Mouse (Mus musculus): ENCODE measurements around the gene Slc25a3. TPM values are rescaled to one million over a fixed set of nuclear protein-coding genes. Genes with fewer than 3 reads are reported as not detected.

The Slc25a3 gene
- polyA plus RNA-seq, 1 experiment: 832 TPM

DNA sequence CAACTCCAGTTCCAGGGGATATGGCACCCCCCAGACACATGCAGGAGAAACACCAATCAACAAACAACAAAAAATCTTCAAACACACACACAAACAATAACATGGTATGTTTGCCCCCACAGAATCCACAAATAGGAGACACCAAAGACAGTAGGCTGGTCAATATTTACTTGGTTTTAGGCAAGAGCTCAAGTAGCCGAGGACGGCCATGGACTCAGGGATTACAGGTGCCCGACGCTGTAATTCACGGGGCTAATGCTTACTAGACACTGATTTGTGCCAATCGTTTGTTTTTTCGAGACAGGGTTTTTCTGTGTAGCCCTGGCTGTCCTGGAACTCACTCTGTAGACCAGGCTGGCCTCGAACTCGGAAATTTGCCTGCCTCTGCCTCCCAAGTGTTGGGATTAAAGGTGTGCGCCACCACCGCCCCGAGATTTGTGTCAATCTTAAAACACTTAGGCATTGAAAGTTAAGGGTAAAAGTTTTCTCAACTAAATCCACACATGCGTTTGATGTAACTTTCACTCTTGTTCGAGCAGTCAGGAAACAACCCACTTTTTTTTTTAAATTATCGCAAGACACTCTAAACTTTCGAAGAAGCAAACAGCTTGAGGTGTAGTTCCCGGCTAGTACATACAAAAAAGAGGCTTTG lies 45.7 kb upstream of the Slc25a3 start:
- Histone ChIP-seq H3K27me3 (replicated peaks; ENCODE audit: control insufficient read depth, insufficient read depth, low read length) (no peaks in the 10 kb centered on the region), H3K4me3 (ENCODE audit: insufficient read depth, low read depth, low read length) (no peak overlapping the region), H3K27ac (ENCODE audit: insufficient read depth, low read depth, low read length) (no peak overlapping the region), H3K4me1 (ENCODE audit: control insufficient read depth, insufficient read depth, low read length) (peaks cover 7% of the 10 kb centered on the region; the same call in 1 of the 2 replicates), H3K36me3 (ENCODE audit: control insufficient read depth, insufficient read depth, low read length) (peaks cover under 1% of the 10 kb centered on the region; the same call in 1 of the 2 replicates)
- WGBS: 18% methylated on average over 17 of the region's 17 CpGs
- TF ChIP-seq CTCF (conservative IDR thresholded peaks at IDR 0.05; ENCODE audit: insufficient read depth, insufficient read length, low read depth, low read length) (no peak), POLR2A (IDR thresholded peaks at IDR 0.05; ENCODE audit: low read depth, low read length) (no peak)
- DNase-seq: no peak

DNA sequence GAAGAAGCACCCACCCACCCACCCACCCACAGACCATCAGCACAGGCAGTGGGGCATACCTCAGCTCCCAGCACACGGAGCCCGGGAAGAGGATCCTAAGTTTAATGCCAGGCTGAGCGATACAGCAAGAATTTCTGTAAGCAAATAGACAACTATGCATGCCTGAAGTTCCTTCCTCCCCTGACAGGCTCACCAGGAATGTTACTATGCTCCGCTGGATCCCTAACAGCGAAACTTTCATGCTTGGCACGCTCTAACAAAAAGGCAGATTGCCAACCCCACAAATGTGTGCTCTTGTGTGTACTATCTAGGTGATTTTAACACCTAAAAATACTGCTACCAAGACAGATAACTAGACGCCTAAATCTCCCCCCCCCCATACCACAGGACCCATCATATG lies 43.5 kb upstream of the Slc25a3 start:
- DNase-seq: peak; percentile 52
- H3K4me3 ChIP-seq (ENCODE audit: insufficient read depth, low read depth, low read length): no peak overlapping the region
- 0 out of 2 replicates have a peak overlapping the region, but pooled peaks have one; percentile 6 for H3K27ac ChIP-seq (ENCODE audit: insufficient read depth, low read depth, low read length)

GRCm38 (mm10) chr10:91166890-91167289 lies 43.0 kb upstream of the Slc25a3 start:
- TF ChIP-seq POLR2A (IDR thresholded peaks at IDR 0.05; ENCODE audit: low read depth, low read length) (no peak), CTCF (conservative IDR thresholded peaks at IDR 0.05; ENCODE audit: insufficient read depth, insufficient read length, low read depth, low read length) (peak; percentile 57)
- Histone ChIP-seq H3K27ac (ENCODE audit: insufficient read depth, low read depth, low read length) (no peak overlapping the region), H3K4me1 (ENCODE audit: control insufficient read depth, insufficient read depth, low read length) (peaks cover 7% of the 10 kb centered on the region; the same call in 1 of the 2 replicates), H3K4me3 (ENCODE audit: insufficient read depth, low read depth, low read length) (no peak overlapping the region), H3K27me3 (replicated peaks; ENCODE audit: control insufficient read depth, insufficient read depth, low read length) (no peaks in the 10 kb centered on the region), H3K36me3 (ENCODE audit: control insufficient read depth, insufficient read depth, low read length) (peaks cover 4% of the 10 kb centered on the region)
- WGBS: 19% methylated on average over 5 of the region's 5 CpGs
- DNase-seq: peak; percentile 75

More for the DNA sequence above, 43.5 kb upstream of the Slc25a3 start:
- no peak for TF ChIP-seq CTCF (conservative IDR thresholded peaks at IDR 0.05; ENCODE audit: insufficient read depth, insufficient read length, low read depth, low read length)
- TF ChIP-seq POLR2A (IDR thresholded peaks at IDR 0.05; ENCODE audit: low read depth, low read length): no peak
- WGBS: 11% methylated on average over 7 of the region's 7 CpGs
- H3K4me1 ChIP-seq (ENCODE audit: control insufficient read depth, insufficient read depth, low read length): peaks cover 7% of the 10 kb centered on the region; the same call in 1 of the 2 replicates
- no peaks in the 10 kb centered on the region for H3K27me3 ChIP-seq (replicated peaks; ENCODE audit: control insufficient read depth, insufficient read depth, low read length)
- H3K36me3 ChIP-seq (ENCODE audit: control insufficient read depth, insufficient read depth, low read length): peaks cover 4% of the 10 kb centered on the region

GRCm38 (mm10) chr10:91165850-91166249 lies 42.0 kb upstream of the Slc25a3 start:
- no peak for TF ChIP-seq CTCF (conservative IDR thresholded peaks at IDR 0.05; ENCODE audit: insufficient read depth, insufficient read length, low read depth, low read length)
- H3K36me3 ChIP-seq (ENCODE audit: control insufficient read depth, insufficient read depth, low read length): peaks cover 4% of the 10 kb centered on the region

GRCm38 (mm10) chr10:91164491-91164890 lies 40.6 kb upstream of the Slc25a3 start:
- Histone ChIP-seq H3K27me3 (replicated peaks; ENCODE audit: control insufficient read depth, insufficient read depth, low read length) (no peaks in the 10 kb centered on the region), H3K27ac (ENCODE audit: insufficient read depth, low read depth, low read length) (no peak overlapping the region), H3K4me3 (ENCODE audit: insufficient read depth, low read depth, low read length) (no peak overlapping the region), H3K4me1 (ENCODE audit: control insufficient read depth, insufficient read depth, low read length) (peaks cover 6% of the 10 kb centered on the region), H3K36me3 (ENCODE audit: control insufficient read depth, insufficient read depth, low read length) (peaks cover 6% of the 10 kb centered on the region)
- 62% methylated on average over 3 of the region's 3 CpGs for WGBS
- DNase-seq: no peak
- TF ChIP-seq POLR2A (IDR thresholded peaks at IDR 0.05; ENCODE audit: low read depth, low read length) (no peak), CTCF (conservative IDR thresholded peaks at IDR 0.05; ENCODE audit: insufficient read depth, insufficient read length, low read depth, low read length) (no peak)

More at GRCm38 (mm10) chr10:91165850-91166249, 42.0 kb upstream of the Slc25a3 start:
- H3K27ac ChIP-seq (ENCODE audit: insufficient read depth, low read depth, low read length): no peak overlapping the region
- no peak for DNase-seq
- peaks cover 7% of the 10 kb centered on the region; the same call in 1 of the 2 replicates for H3K4me1 ChIP-seq (ENCODE audit: control insufficient read depth, insufficient read depth, low read length)
- no peak overlapping the region for H3K4me3 ChIP-seq (ENCODE audit: insufficient read depth, low read depth, low read length)
- H3K27me3 ChIP-seq (replicated peaks; ENCODE audit: control insufficient read depth, insufficient read depth, low read length): no peaks in the 10 kb centered on the region

DNA sequence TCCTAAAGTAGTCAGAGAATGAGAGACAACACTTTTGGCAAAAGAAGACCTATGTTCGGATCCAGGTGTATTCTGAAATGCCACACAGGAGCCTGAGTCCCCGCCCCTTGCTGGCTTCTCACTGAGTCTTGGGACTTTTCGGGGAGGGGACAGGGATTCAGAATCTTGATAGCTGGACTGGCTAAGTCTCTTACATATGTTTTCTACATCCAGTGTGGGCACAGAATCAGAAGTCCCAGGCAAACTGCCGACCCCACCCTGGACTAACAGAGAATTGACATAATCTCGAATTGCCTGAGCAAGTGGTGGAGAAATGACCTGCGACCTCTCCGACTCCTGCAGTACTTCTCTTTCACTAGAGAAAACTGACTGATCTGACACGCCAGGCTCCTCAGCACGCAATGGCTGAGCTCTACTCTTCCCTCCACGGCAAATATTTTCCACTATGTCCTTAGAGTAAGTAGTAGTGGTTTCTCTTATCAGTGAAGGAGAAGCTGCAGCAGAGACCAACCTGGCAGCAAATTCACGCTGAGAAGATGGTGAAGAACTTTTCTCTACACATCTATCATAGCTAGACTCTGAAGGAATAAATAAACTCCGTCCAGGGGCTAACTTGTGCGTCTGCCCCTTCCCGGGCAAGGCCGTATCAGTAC lies 38.8 kb upstream of the Slc25a3 start:
- H3K36me3 ChIP-seq (ENCODE audit: control insufficient read depth, insufficient read depth, low read length): peaks cover 6% of the 10 kb centered on the region
- TF ChIP-seq CTCF (conservative IDR thresholded peaks at IDR 0.05; ENCODE audit: insufficient read depth, insufficient read length, low read depth, low read length) (no peak), POLR2A (IDR thresholded peaks at IDR 0.05; ENCODE audit: low read depth, low read length) (no peak)
- no peak for DNase-seq
- peaks cover 10% of the 10 kb centered on the region for H3K4me1 ChIP-seq (ENCODE audit: control insufficient read depth, insufficient read depth, low read length)
- H3K27me3 ChIP-seq (replicated peaks; ENCODE audit: control insufficient read depth, insufficient read depth, low read length): no peaks in the 10 kb centered on the region
- no peak overlapping the region for H3K4me3 ChIP-seq (ENCODE audit: insufficient read depth, low read depth, low read length)
- H3K27ac ChIP-seq (ENCODE audit: insufficient read depth, low read depth, low read length): no peak overlapping the region
- 83% methylated on average over 15 of the region's 15 CpGs for WGBS

DNA sequence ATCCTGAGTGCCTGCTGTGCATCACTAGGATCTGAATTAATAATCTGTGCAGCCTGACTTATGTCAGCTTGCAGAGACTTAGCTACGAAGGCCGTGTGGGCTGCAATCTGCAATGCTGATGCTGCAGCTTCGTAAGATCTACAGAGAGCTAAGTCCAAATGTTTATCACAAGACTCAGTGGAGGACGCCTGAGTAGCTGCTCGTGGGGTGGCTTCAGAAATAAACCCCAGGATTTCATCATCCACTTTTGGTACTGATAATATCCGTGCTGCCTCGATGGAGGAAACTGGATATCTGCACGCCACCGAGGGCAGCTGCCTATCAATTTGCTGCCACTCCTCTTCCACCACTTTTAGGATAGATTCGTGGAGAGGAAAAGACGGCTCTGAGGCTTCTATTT lies 38.2 kb upstream of the Slc25a3 start:
- H3K27ac ChIP-seq (ENCODE audit: insufficient read depth, low read depth, low read length): no peak overlapping the region
- TF ChIP-seq POLR2A (IDR thresholded peaks at IDR 0.05; ENCODE audit: low read depth, low read length) (no peak), CTCF (conservative IDR thresholded peaks at IDR 0.05; ENCODE audit: insufficient read depth, insufficient read length, low read depth, low read length) (no peak)
- no peaks in the 10 kb centered on the region for H3K27me3 ChIP-seq (replicated peaks; ENCODE audit: control insufficient read depth, insufficient read depth, low read length)
- H3K4me3 ChIP-seq (ENCODE audit: insufficient read depth, low read depth, low read length): no peak overlapping the region
- peaks cover 6% of the 10 kb centered on the region for H3K36me3 ChIP-seq (ENCODE audit: control insufficient read depth, insufficient read depth, low read length)
- DNase-seq: no peak
- peaks cover 10% of the 10 kb centered on the region for H3K4me1 ChIP-seq (ENCODE audit: control insufficient read depth, insufficient read depth, low read length)
- WGBS: 68% methylated on average over 11 of the region's 11 CpGs
